Mouse (Mus musculus): Measurements from ENCODE around the gene Gm20388.
A peak's percentile ranks its signal among the peaks of the same experiment; 100 is the strongest.
"Not testable (repeated sequence)": the region's sequence is repeated elsewhere in the genome, so short reads cannot be mapped to it uniquely, and the experiment has no call there.

Gm20388 gene

GRCm38 (mm10) chr8:122632134-122632533, 2721.5 kb downstream of the Gm20388 start:
- DNase-seq, result not testable (repeated sequence)

GRCm38 (mm10) chr8:122633205-122633604, 2722.6 kb downstream of the Gm20388 start:
- no peak for DNase-seq

GRCm38 (mm10) chr8:122635878-122636802, 2725.5 kb downstream of the Gm20388 start:
- no peak for DNase-seq

- no peak for DNase-seq
Measured at GRCm38 (mm10) chr8:122636803-122637175, 2726.1 kb downstream of the Gm20388 start.

GRCm38 (mm10) chr8:122637230-122637629, 2726.6 kb downstream of the Gm20388 start:
- no peak for DNase-seq

GRCm38 (mm10) chr8:122638601-122639000, 2728.0 kb downstream of the Gm20388 start:
- no peak for DNase-seq

- peak; percentile 72 for DNase-seq
Measured at GRCm38 (mm10) chr8:122639521-122640248, 2729.0 kb downstream of the Gm20388 start.

GRCm38 (mm10) chr8:122640825-122641224, 2730.2 kb downstream of the Gm20388 start:
- no peak for DNase-seq

GRCm38 (mm10) chr8:122641406-122641805, 2730.8 kb downstream of the Gm20388 start:
- no peak for DNase-seq

- DNase-seq, result peak; percentile 72
Measured at GRCm38 (mm10) chr8:122642071-122642470, 2731.4 kb downstream of the Gm20388 start.

- no peak for DNase-seq
Measured at GRCm38 (mm10) chr8:122644175-122644954, 2733.7 kb downstream of the Gm20388 start.

- no peak for DNase-seq
Measured at GRCm38 (mm10) chr8:122646337-122646736, 2735.7 kb downstream of the Gm20388 start.

GRCm38 (mm10) chr8:122648192-122648970, 2737.7 kb downstream of the Gm20388 start:
- no peak for DNase-seq

GRCm38 (mm10) chr8:122651326-122651921, 2740.8 kb downstream of the Gm20388 start:
- no peak for DNase-seq

GRCm38 (mm10) chr8:122652643-122653042, 2742.0 kb downstream of the Gm20388 start:
- DNase-seq, result no peak

- peak; percentile 86 for DNase-seq
Measured at GRCm38 (mm10) chr8:122654768-122655167, 2744.1 kb downstream of the Gm20388 start.

GRCm38 (mm10) chr8:122656056-122656999, 2745.7 kb downstream of the Gm20388 start:
- DNase-seq, result peak; percentile 87

GRCm38 (mm10) chr8:122658149-122658806, 2747.6 kb downstream of the Gm20388 start:
- DNase-seq, result no peak

- no peak for DNase-seq
Measured at GRCm38 (mm10) chr8:122658807-122659160, 2748.1 kb downstream of the Gm20388 start.

- DNase-seq, result no peak
Measured at GRCm38 (mm10) chr8:122660022-122660421, 2749.4 kb downstream of the Gm20388 start.
